Mouse (Mus musculus) left cerebral cortex, adult 8-10 months (tissue): ENCODE measurements around the gene Hfm1. TPM values are rescaled to one million over a fixed set of nuclear protein-coding genes. Genes with fewer than 3 reads are reported as not detected.

ENCODE experiments used
- DNase-seq, 2 experiments: peaks; one replicate each; pipeline ENCODE4 v3.0.0; 2022; ENCODE audit warnings: low spot score in 2 of 2
- total RNA-seq, 4 experiments: library from RNA; stranded (reverse); gene quantifications; 2 replicates each; pipeline ENCODE4 v1.2.4; 2022

Hfm1 gene
- 1 to 10 TPM; 1.3 to 2.6 (median 1.9) TPM for total RNA-seq

DNA sequence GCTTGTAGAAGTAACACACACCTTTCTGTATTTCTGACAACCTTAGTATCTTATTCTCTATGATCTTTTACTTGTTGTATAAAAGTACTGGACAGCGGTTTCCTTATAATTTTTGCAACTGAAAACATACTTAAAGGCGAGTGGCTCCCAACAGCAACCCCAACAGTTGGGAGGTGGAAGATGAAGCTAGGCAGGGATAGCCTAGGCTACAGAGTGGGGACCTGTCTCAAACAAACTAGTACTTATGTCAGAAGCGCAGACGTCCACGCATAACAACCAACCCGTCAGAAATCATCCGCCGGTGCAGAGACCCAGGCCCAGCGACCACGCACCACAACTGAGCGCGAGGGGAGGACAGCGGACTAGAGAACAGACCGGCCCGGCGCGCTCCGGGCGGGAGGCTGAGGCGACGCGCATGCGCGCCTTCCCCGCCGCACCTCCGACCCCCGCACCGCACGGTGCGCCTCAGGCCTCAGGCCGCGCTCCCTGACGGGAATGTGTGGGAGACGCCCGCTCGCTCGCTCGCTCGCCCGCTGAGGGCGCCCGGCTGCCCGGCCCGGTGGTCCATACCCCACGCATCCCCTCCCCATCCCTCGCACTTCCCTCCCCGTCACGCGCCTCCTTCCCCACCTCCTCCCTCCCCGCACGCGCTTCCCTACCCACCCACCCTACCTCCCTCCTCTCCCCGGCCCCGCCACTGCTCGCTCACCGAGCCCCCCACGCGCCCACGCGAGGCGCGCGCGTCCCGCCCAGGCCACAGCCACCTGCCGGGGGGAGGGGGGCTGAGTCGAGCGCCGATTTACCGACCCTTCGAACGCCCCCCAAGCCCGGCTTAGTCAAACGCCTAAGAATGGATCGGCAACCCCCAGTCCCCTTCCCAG, at the start of gene Hfm1:
Hfm1 (minus strand) TSS at position 834 of the 881 bp plus-strand sequence.
- DNase-seq, result peak; percentile 51 to 60

GRCm38 (mm10) chr5:106973883-106974282, 47.8 kb upstream of the Hfm1 start:
- no peak for DNase-seq

DNA sequence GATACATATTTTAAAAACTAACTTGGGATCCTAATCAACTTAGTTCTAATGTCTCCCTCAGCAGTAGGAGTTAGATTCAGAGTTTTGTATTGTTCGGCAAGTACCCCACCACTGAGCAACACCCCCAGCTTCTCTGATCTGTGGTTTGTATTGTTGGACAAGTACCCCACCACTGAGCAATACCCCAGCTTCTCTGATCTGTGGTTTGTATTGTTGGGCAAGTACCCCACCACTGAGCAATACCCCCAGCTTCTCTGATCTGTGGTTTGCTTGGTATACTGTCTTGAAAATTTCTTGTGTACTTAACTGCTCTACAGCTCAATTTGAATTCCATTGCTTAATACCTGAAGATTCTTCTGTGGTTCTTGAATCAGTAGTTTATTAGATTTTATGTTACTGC, 41.5 kb upstream of the Hfm1 start:
- DNase-seq, result no peak

- DNase-seq, result no peak
These were observed 40.3 kb upstream of the Hfm1 start for GRCm38 (mm10) chr5:106966443-106966842.

GRCm38 (mm10) chr5:106964513-106965014, 38.4 kb upstream of the Hfm1 start:
- DNase-seq, result no peak

DNA sequence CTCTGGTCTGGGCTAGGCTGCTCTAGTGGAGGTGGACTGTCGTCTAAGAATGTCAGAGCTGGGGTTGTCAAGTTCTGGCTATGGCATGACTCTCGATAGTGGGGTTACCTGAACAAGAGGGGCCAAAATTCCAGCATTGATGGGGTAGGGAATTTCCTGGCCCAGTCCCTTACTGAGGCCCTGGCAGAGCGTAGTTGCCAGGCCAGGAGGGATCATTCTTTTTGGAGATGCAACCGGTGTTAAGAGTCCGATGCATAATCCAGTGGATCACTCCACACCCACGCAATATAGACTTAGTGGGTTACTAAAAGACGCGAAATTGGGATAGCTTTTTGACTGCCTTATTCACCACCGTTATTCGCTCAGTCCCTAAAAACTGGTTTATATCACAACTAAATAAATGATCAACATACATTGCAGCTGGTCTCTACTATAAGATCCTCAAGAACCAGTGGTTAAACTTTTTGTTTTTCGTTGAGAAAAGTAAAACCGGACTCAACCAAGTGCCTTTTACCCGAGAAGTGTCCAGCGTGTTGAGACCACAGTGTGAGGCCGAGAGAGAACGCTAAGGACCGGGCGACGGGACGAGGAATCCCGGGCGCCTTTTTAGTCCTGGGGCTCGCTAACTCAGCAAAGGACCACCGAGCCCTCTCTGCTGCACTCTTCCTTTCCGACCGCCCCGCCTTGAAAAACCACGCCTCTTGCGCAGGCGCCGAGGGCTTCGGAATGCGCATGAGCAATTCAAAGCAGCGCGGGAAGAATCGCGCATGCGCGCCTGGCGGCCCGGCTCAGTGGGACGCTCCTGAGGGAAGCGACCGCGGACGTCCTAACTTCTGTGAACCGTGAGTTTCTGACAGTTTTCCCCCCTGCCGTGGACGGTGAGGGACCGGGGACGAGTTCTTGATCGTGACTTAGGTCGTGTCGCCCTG, 37.7 kb upstream of the Hfm1 start, which contains the start of gene Cdc7:
Cdc7 (plus strand) TSS at position 739 of the 929 bp plus-strand sequence.
- peak; percentile 83 to 94 for DNase-seq

DNA sequence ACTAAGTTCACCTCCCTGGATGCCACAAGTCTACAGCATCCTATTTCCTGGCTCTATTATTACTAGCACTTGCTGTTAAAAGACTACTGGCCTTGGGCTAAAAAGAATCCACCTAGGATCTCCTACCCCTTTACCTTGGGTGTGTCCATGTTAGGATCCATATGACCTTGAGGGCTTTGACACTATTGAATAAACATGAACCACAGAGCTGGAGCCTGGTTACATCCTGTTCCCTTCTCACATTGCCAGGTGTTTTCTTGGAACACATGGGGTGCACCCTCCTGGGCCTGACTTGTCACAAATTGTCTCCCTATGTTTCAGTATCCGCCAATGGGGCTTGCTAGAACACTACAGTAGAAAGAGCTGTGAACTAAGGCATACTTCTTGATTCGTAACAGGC, 34.3 kb upstream of the Hfm1 start:
- DNase-seq, result no peak

DNA sequence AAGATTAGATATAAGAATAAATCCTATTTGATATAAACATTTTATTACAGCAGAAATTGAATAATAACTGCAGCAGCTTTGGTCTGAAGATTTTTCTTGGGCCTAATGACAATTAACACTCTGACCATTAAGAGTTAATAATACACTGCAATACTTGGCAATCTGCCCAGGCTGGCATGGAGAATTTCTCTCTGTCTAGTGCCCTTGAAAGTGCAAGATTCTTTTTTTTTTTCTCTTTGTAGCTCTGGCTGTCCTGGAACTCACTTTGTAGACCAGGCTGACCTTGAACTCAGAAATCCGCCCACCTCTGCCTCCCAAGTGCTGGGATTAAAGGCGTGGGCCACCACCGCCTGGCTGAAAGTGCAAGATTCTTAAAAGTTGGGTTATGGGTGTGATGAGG, 32.9 kb upstream of the Hfm1 start:
- DNase-seq, result no peak

DNA sequence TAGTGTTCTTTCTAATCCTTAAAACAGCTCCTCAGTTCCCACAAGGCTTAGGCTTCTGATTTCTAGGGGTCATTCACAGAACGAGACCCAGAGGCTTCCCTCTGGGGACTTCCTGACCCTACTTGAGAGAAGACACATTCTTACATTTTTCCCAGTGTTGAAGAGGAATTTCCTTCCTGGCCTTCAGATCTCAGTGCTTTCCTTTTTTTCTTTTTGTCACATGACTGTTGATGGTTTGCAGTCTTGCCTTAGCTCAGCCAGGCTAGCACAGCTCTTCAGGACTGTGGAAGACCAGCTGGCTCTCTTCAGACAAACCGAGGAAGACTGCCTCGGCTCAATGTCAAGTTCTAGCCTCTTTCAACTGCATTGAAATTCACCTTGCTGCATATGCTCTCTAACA, 30.3 kb upstream of the Hfm1 start:
- DNase-seq, result no peak

DNA sequence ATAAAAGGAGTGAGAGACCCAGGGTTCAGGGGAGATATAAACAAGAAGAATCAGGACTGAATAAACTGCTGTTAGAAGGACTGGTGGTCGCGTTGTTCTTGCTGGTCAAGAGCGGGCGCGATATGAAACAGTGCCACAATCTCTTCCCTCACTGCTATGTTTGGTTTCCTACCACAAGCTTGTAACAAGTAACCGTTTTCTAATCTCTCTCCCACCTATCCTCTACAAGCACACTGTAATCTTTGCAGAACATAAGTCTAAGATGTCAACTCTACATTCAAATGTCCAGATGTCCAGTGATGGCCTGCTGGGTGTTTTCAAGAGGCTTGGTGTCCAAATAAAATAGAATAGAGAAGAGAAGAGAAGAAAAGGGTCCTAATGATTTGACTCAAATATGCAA, 22.6 kb upstream of the Hfm1 start:
- DNase-seq, result no peak

DNA sequence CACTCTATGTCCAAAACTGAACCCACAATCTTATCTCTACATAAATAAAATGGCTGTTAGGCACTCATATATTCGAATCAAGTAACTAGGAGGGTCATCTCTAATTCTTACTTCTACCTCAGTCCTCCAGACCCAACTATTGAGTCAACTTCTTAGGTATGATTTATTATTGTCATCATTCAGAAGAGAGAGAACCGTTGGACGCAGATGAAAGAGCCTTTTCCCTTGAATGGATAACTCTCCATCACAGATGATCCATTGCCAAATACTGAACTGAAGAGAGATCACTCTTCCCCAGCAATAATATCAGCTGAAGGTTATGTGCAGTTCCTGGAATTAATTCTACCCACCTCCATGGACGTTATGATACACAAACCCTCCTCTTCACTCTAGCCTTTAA, 20.2 kb upstream of the Hfm1 start:
- DNase-seq, result no peak

- DNase-seq, result no peak
These were observed 1.9 kb upstream of the Hfm1 start for GRCm38 (mm10) chr5:106927996-106928395.

DNA sequence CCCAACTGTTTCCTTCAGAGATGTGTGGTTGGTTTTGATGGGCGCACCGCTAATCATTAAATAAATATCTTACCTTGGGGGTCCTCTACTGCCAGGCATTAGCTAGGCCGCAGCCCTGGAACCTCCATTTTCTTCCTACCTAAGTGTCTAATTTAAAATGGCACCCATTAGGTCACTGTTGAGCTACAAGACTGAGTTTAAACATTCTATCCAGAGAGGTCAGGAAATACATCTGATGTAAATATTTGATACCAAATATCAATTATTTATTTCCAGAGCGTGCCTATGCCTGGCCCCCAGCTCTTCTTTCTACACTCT, 207 bp upstream of the Hfm1 start:
- DNase-seq, result no peak

- no peak for DNase-seq
These were observed 6.8 kb downstream of the Hfm1 start for GRCm38 (mm10) chr5:106919315-106919714.

GRCm38 (mm10) chr5:106896879-106897278, 29.2 kb downstream of the Hfm1 start:
- no peak for DNase-seq

DNA sequence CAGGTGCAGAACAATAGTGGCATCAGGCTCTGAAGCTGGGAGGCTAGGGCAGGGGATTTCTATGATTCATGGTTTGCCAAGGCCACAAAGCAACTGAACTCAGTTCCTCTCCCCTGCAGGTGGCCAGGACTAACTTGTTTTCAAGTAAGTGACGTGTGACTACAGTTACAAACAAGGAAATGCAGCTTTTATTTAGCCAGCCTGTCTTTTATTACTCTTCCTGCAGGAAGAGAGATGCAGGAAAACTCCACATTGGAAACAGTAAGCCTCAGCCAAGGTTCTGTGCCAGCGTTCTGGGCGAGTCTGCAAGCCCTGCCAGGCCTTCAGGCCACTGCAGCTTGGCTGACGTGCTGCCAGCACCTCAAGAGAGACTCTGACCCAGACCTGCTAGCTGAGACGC, 34.3 kb downstream of the Hfm1 start:
- no peak for DNase-seq

DNA sequence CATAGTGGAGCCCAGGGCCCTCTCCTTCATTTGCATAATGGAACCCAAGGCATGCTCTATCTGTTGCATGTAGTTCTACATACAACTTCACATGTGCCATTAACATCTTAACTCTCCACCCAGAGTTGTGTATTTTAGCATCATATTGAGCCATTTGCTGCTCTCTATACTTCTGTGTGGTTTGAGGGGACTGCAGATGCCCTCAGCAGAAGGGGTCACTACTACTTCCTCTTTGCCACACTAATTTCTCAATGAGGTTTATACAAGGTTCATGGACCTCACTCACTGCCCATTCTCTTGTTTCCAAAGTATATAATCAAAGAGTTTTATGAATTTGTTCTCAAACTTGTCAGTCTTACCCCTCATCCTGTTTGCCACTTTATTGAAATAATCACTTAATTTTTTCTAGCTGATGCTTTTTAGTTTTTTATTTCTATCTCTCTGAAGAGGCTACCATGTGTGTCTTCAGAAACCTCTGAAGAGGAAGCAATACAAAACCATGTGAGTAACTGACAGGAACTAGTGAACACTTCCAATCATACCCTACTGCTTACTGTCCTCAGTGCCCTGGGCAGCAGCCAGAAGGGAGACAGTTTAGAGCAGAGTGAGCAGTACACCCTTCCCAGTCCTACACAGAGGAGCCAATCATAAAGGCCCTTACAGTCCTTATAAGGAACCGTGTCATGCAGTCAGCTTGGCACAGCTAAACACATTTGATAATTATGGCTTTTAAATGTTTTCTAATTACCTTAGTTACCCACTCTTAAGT, 38.6 kb downstream of the Hfm1 start:
- DNase-seq, result no peak

DNA sequence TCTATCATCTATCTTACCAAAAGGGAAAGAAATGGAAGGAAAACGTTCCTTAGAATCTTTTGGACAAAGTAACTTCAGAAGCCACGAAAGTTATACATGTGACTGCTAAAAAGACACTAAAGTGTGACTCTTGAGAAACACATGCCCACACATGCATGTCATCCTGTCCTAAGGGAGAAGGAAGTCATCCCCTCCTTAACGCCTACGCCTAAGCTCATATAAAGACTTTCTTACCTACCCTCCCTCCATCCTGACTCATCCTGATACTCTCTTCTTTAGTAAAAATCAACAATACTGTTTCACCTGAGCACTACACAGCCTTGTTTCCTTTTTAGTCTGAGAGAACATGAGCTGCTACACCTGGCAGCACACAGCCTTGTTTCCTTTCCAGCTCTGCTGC, 40.6 kb downstream of the Hfm1 start:
- DNase-seq, result no peak

- no peak for DNase-seq
These were observed 49.7 kb downstream of the Hfm1 start for GRCm38 (mm10) chr5:106876438-106876837.

DNA sequence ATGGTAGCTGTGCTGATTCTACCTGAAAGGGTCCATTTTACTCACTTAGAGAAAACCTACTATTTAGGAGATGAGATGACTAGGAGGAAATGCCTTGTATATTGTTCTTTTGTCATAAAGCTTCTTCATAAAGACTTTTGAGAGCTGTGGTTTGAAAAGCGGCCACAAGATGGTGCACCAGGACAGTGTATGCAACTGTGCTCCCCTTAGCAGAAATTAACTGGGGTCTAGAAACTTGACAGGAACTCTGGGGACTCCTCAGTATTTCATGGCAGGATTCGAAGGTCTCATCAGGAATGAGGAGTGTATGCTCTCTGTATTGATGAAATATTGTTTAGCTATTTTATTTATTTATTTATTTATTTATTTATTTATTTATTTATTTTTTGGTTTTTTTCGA, 65.7 kb downstream of the Hfm1 start:
- peak in 1 of 2 experiments; percentile 56 for DNase-seq

GRCm38 (mm10) chr5:106853284-106853683, 72.8 kb downstream of the Hfm1 start:
- DNase-seq, result no peak
